Mouse (Mus musculus): Measurements from ENCODE around the gene 9330182O14Rik. TPM values are rescaled to one million over a fixed set of nuclear protein-coding genes. Genes with fewer than 3 reads are reported as not detected.

Gene 9330182O14Rik
- total RNA-seq, 2 experiments from 2014 or later, result not detected

Small RNA genes lying within 50 kb of the gene (microRNA-seq; reads per million reads assigned to microRNA genes)
- not detected for gene Gm25958
